Mouse (Mus musculus) ZHBTc4 (cell line): ENCODE measurements at regions not wholly inside any gene's neighbourhood (a gene's known extent, or its start where the extent isn't known, plus 50 kb on each side); places are given as distances from the start of the nearest gene placed in this dataset.

Source experiments
- DNase-seq: peaks from one replicate; pipeline ENCODE4 v3.0.0-alpha.2; 2011; ENCODE audit warnings: low read depth, low spot score

- no peak for DNase-seq
Observed at GRCm38 (mm10) chr2:48617141-48617699, 196.7 kb upstream of the Acvr2a start.

DNA sequence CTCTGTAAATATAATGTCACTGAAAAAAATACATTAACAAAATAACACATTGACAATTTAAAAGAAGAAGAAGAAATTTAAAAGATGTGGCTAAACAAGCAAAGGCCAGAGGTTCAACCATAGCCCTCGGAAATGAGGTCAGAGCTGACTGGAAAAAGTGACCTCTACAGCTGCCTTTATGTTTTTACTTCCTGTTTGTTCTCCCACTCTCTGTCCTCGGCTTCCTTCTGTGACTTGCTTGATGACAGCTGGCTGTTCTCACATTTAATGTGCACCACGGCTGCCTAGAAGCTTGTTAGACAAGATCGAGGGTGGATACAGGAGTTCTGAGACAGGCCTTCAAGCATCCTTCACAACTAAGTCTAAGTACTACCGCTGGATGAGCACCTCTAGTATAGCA, 194.9 kb upstream of the Acvr2a start:
- no peak for DNase-seq

- DNase-seq = no peak
Observed at GRCm38 (mm10) chr2:48620815-48621214, 193.1 kb upstream of the Acvr2a start.

DNA sequence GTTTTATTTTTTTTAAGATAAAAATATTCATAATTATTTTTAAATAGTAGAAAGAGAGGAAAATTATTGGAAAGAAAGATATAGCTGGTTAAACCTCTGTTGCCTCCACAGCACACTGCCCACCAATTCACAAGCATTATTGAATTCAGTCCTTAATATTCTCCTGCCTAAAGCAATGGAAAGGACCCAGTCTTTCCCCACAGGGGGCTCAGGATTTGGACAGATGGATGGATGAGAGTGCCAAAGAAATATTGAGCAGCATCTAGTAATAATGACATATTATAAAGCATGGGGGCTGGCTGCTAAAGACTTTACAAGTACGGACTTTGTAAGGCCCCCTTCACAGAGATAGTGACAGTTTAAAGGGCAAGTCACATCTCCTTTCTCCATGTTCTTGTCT, 191.6 kb upstream of the Acvr2a start:
- no peak for DNase-seq

- peak; percentile 6 for DNase-seq
Observed at GRCm38 (mm10) chr2:48624040-48624439, 189.9 kb upstream of the Acvr2a start.

GRCm38 (mm10) chr2:48624461-48624860, 189.4 kb upstream of the Acvr2a start:
- DNase-seq = no peak

- no peak for DNase-seq
Observed at GRCm38 (mm10) chr2:48627011-48627410, 186.9 kb upstream of the Acvr2a start.

DNA sequence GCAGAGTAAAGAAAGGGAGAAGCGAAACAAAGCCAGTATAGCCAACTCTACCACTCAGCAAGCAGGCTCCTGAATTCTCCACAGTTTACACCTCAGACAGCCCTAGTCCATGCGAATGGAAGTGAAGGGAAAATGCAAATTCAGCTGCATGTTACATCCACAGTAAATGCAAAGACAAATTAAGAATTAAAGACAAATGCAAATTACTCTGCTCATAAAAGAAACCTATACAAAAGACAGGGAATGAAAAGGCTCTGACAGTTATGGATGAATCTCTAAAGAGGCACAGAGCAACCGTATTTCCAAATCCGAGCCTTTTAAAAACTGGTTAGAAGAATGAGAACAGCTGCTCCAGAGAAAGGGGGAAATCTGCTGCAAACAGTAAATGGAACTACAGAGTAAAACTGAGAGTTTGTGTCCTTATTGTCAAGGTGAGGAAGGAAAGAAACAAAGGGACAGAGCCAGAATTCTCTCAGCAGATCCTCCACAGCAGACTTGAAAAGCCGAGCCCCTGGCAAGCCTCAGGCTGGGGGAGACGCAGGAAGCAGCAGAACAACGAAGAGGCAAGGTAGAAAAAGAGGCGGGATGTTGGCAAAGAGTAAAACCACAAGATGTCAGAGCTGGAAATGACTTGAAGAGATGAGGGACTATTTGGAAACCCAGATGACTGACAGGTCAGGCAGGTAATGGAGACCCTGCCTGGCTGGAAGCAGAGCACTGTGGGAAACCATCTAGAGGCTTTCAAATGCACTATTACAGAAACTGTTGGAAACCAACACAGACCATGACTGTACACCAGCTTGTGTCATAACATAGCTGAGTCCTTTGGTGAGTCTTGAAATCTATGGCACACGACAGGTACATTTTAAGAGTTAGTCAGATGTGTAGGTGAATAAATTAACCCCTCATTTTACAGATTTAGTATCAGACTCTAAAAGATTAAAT, 184.5 kb upstream of the Acvr2a start:
- no peak for DNase-seq

DNA sequence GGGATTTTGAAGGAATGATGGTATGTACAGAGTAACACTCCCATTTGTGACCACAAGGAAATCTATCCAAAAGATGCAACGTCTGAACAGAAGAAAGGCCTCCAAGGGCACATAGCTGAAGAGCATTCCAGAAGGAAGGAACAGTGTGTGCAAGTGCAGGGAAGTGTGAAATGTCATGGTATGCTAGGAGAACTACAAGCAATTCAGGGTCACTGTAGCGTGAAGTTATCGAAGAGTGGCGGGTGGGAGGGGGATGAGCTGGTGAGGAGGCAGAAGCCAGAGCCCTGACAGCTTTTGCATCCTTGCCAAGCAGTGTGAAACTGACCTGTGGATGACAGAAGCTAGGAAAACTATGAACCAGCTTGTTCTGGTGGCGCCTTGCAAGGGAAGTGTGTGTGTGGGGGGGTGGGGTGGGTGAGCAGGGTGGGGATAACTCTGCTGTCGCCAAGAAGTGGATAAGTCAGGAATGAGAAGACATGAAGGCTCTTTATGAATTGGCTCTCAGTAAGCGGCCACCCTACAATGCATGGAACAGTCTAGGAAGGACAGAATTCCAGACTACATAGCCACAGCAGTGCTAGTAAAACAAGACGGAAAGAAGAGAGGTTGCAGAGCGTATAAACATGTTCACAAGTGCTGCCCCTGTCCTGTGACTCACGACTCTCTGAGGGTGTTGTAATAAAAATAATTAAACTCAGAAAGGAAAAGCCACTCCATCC, 179.3 kb upstream of the Acvr2a start:
- DNase-seq = no peak

DNA sequence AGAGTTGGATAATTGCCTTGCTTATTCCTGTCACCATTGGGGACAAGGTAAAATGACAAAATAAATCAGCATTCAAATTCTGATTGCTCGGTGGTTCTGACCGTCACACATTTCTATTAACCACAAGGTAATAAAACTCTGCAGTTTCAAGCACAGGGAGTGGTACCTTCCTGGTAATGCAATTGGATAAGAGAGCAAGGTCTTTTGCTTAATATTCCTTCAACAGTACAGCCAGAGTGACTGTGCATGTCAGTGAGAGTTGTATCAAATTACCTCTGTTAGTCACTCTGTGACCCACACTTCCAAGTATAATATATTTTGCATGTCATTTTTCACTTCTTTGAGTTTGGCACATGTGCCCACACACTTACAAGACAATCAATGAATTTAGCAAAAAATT, 177.8 kb upstream of the Acvr2a start:
- no peak for DNase-seq

DNA sequence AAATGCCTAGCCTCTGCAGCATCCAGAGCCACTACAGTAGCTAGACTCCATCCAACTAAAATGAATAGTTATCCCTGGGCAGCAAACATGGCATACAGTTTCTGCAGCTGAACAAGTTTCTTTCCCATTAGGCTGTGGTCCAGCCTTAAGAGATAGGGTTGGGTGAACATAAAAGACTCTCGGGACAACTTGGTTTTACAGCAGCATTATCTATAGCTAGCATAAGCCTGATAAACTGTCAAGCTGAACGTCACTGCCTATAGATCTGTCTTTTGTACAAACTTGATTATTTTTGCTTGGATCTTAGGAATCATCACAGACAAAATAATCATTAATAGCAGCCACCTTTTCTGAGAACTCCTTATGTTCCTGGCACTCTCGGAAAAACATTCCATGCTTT, 169.8 kb upstream of the Acvr2a start:
- DNase-seq = no peak

GRCm38 (mm10) chr2:48650281-48650680, 163.6 kb upstream of the Acvr2a start:
- DNase-seq = no peak

DNA sequence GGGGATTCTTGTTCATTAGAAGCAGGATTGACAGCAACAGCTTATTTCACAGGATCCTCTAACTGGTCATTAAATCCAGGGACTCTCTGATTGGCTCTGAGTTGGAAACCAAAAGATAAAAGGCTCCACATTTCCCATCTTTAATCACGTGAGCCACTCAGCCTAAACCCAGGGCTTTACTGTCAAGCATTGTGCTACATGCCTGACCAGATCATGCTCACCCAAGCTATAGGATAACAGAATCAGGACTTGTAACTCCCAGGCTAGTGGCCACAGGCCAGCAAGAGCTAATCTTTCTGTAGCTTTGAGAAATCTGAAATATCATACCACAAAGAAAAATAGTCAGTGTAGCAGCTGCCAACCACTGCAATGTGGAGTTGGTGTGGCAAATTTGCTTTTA, 152.7 kb upstream of the Acvr2a start:
- DNase-seq = no peak

GRCm38 (mm10) chr2:48665103-48665502, 148.8 kb upstream of the Acvr2a start:
- DNase-seq = no peak

DNA sequence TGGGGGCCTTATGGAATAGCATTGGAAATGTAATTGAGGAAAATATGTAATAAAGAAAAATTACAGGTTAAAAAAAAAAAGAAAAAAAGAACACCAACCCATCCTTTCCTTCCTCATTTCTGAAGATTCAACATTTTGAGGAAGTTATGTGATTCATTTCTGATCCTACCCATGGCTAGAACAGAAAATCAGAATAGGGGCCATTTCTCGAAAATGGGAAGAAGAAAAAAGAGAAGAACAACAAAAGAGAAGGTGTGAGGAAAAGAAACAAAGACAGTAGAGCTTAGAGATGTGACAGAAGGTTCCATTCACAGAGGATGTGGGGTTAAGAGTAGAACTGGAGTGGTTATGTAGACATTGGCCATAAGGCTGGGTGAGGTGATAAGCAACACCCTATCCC, 124.8 kb upstream of the Acvr2a start:
- DNase-seq = no peak

DNA sequence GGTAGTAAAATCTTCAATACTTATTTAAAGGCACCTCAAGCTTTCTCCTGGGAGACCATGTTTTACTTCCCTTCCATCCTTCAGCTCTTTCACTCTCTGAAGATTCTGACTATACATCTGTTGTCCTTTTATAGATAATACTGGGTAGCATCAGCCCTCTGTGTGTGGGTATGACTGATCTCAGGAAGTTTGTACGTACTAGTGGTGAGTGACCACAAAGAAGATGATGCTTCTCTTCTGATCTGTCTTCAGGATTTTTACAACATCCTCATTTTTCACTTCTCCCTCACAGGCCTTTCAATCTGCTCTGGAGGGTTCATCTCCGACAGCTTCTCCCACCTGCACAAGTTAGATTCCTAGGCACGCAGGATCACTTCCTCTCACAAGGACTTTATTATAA, 119.4 kb upstream of the Acvr2a start:
- no peak for DNase-seq

DNA sequence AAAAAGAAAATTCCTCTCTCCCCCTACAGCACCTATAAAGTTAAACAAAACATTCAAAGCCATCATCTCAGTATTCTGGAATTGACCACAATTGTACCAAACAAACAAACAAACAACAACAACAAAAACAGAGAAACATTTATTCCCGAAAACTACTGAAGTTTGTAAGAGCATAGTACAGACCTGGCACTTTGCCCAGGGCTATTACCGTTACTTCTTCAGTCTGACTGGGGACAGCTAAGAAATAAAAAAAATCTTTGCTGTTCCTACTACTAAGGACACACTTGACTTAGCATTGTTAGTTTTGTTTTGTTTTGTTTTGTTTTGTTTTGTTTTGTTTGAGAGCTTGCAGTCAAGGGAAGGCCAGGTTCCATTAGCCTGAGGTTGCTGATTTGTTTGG, 113.0 kb upstream of the Acvr2a start:
- no peak for DNase-seq

DNA sequence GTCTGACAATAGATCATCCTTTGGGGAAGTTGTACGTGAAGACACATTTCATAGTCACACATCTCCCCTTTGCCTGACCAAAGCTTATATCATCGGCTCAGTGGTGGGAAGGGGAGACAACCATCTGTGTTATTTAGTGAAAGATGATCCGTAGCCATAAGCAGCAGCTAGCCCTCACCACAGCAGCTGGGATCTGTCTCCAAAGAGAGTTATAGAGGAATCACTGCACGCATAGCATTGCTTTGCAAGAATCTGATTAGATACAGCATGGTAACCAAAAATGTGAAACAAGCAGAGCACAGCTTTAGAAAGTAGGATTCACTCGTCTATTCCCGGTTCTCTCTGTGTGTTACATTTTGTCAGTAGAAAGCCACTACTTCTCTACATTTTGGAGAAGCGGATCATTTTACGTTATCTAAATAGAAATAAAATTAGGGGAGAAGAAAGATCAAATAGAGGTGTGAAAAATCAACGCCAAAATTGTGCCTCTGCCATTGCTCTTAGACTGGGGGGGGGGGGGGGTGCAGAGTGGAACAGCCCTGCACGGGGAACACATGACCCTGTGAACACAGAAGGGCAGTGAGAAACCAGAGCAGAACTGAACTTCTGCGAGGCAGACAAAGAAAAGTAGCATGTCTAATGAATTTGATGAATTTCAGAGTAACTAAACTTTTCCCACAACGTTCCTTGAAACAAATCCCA, 108.7 kb upstream of the Acvr2a start:
- DNase-seq = no peak

DNA sequence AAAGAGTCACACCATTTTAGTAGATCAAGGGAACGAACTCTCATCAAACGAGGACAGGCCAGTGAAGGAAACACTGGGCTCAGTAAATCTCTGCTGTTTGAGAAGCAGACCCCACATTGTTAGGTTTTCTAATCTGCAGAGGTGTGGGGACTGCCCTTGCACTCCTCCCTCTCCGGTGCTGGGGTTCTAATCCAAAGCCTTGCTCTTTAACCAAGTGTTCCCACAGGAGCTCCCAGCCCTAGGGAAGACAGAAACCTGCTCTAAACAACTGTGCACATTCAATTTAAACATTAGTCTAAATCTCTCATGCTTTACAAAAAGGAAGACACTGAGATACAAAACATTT, 108.1 kb upstream of the Acvr2a start:
- no peak for DNase-seq

DNA sequence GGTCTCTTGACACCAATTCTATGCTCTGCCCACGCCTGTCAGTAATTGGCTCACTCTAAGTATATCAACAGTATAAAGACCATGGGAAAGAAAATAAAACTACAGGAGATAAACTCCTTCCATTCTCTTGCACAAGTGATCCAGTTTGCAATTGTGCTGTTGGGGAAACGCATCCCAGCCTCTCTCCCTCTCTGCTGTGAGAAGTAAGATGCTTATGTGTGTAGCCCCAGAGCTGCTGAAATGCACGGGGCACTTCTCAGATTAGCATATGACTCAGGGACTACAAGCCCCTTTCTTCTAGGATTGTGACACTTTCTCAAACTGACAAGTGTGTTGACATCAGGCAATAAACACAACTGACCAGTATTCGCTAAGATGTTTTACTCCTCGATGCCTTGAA, 107.7 kb upstream of the Acvr2a start:
- no peak for DNase-seq

DNA sequence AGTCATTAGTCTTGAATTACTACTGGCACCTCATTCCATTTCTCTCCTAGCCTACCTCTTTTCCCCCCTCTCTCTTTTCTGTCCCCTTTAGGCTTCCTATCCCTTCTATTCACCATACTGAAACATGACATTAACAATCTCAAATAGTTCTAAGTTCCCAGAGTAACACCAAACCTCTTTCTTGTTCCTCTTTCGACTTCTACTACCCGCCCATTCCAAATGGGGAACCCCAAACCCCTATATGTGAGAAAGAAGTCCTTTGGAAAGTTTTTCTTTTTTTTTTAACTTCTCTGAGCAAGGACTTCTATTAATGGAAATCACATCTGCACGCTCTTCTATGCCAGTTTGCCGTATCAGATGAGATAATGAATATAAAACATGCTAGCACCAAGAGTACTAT, 97.7 kb upstream of the Acvr2a start:
- no peak for DNase-seq

DNA sequence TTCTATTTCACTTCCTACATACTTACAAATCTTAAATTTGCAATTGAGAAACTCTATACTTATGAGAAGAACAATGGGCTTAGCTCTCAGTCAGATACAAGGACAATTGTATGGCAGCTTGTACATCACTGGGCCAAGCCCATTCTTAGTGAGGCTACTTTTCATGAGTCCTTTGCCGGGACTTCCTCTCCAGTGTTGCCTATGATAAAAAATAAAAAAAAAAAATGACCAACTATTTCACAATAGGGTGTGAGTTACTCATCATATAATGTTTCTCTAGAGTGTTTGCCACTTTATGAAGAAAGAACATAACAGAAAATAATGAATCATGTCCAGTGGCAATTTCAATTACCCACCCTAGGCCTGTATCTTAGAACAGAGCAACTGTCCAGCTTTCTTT, 96.1 kb upstream of the Acvr2a start:
- DNase-seq = no peak
